Comparison of ENCODE assay signal across 8 mouse cellular contexts in genomic region chr15:84758493-84758892, GRCm38 (mm10). TPM values are rescaled to one million over a fixed set of nuclear protein-coding genes. Genes with fewer than 3 reads are reported as not detected.
DNase-seq lines count a peak whose midpoint lies in the region; ATAC-seq and TF ChIP-seq lines count a peak whose summit lies in the region.

No protein-coding gene starts in this region.

- peaks cover 4% of the 10 kb centered on the region; the same call in 1 of the 2 replicates for H3K4me1 ChIP-seq in forebrain, embryonic 14.5 days (ENCODE audit: control insufficient read depth, insufficient read depth, low read length)
- H3K4me1 ChIP-seq in forebrain, embryonic 15.5 days = peaks cover 8% of the 10 kb centered on the region
- H3K4me1 ChIP-seq in lung, adult 2 months (ENCODE audit: control insufficient read depth, insufficient read depth, low read length) = no peaks in the 10 kb centered on the region
- H3K4me1 ChIP-seq in embryonic facial prominence, embryonic 11.5 days (ENCODE audit: control insufficient read depth, insufficient read depth, low read length) = 0 out of 2 replicates have a peak, but pooled peaks cover 2% of the 10 kb centered on the region

- H3K4me3 ChIP-seq in forebrain, embryonic 14.5 days (ENCODE audit: low read depth, low read length) = no peak overlapping the region
- H3K4me3 ChIP-seq in forebrain, embryonic 15.5 days = no peak overlapping the region
- H3K4me3 ChIP-seq in lung, adult 2 months (replicated peaks; ENCODE audit: extremely low read depth, low read depth, low read length) = no peak overlapping the region
- H3K4me3 ChIP-seq in embryonic facial prominence, embryonic 11.5 days (ENCODE audit: low read depth, low read length) = no peak overlapping the region

- ATAC-seq in forebrain, embryonic 14.5 days = no peak
- ATAC-seq in forebrain, embryonic 15.5 days (replicated peaks) = no peak
- no peak for ATAC-seq in embryonic facial prominence, embryonic 11.5 days (replicated peaks; ENCODE audit: insufficient number of reproducible peaks, low FRiP score, low TSS enrichment, low read depth)

- H3K9ac ChIP-seq in forebrain, embryonic 14.5 days (ENCODE audit: low read length) = no peak overlapping the region
- H3K9ac ChIP-seq in forebrain, embryonic 15.5 days (replicated peaks) = no peak overlapping the region
- H3K9ac ChIP-seq in embryonic facial prominence, embryonic 11.5 days (replicated peaks; ENCODE audit: low read length) = no peak overlapping the region

- no peak for TF ChIP-seq POLR2A in lung, adult 2 months (IDR thresholded peaks at IDR 0.05; ENCODE audit: borderline replicate concordance, extremely low read depth, low read depth, low read length)

- no peak overlapping the region for H3K4me2 ChIP-seq in forebrain, embryonic 14.5 days (ENCODE audit: low read length)
- H3K4me2 ChIP-seq in forebrain, embryonic 15.5 days (replicated peaks) = no peak overlapping the region
- H3K4me2 ChIP-seq in embryonic facial prominence, embryonic 11.5 days (ENCODE audit: low read depth, low read length) = no peak overlapping the region

- 0 out of 2 replicates have a peak, but pooled peaks cover 7% of the 10 kb centered on the region for H3K27me3 ChIP-seq in forebrain, embryonic 14.5 days (replicated peaks; ENCODE audit: control insufficient read depth, insufficient read depth, low read length)
- H3K27me3 ChIP-seq in forebrain, embryonic 15.5 days = no peaks in the 10 kb centered on the region
- no peaks in the 10 kb centered on the region for H3K27me3 ChIP-seq in embryonic facial prominence, embryonic 11.5 days (ENCODE audit: control insufficient read depth, insufficient read depth, low read length)

- TF ChIP-seq CTCF in lung, adult 2 months (IDR thresholded peaks at IDR 0.05; ENCODE audit: insufficient read depth, low read length) = peak; percentile 83

- H3K27ac ChIP-seq in forebrain, embryonic 14.5 days (ENCODE audit: low read depth, low read length) = no peak overlapping the region
- H3K27ac ChIP-seq in forebrain, embryonic 15.5 days (replicated peaks) = no peak overlapping the region
- H3K27ac ChIP-seq in embryonic facial prominence, embryonic 11.5 days (replicated peaks; ENCODE audit: low read depth, low read length) = no peak overlapping the region

- no peaks in the 10 kb centered on the region for H3K9me3 ChIP-seq in forebrain, embryonic 14.5 days (replicated peaks; ENCODE audit: control insufficient read depth, low read length)
- H3K9me3 ChIP-seq in forebrain, embryonic 15.5 days = no peaks in the 10 kb centered on the region
- H3K9me3 ChIP-seq in embryonic facial prominence, embryonic 11.5 days (replicated peaks; ENCODE audit: control insufficient read depth, low read length) = no peaks in the 10 kb centered on the region

- H3K36me3 ChIP-seq in forebrain, embryonic 14.5 days (ENCODE audit: control insufficient read depth, insufficient read depth, low read length) = no peaks in the 10 kb centered on the region
- no peaks in the 10 kb centered on the region for H3K36me3 ChIP-seq in forebrain, embryonic 15.5 days
- H3K36me3 ChIP-seq in embryonic facial prominence, embryonic 11.5 days (replicated peaks; ENCODE audit: control insufficient read depth, insufficient read depth, low read depth, low read length) = no peaks in the 10 kb centered on the region

- WGBS in forebrain, embryonic 14.5 days = 20% methylated on average over 4 of the region's 4 CpGs
- 27% methylated on average over 4 of the region's 4 CpGs for WGBS in forebrain, embryonic 15.5 days
- WGBS in lung, adult 2 months = 43% methylated on average over 4 of the region's 4 CpGs
- 40% methylated on average over 4 of the region's 4 CpGs for WGBS in embryonic facial prominence, embryonic 11.5 days

- DNase-seq in forebrain, embryonic 14.5 days (ENCODE audit: low spot score) = peak; percentile 70
- DNase-seq in lung, adult 2 months = no peak
- no peak for DNase-seq in lung, postnatal 25 days (ENCODE audit: low spot score)
- DNase-seq in WW6 (ENCODE audit: low read depth, low spot score) = peak; percentile 34
- DNase-seq in embryonic facial prominence, embryonic 11.5 days (ENCODE audit: low spot score) = peak; percentile 69
- DNase-seq in retina, embryonic 14.5 days (ENCODE audit: low spot score) = peak; percentile 85
- DNase-seq in frontal cortex, postnatal 10 days (ENCODE audit: low spot score in 2 of 2) = no peak

RNA-seq across cellular contexts. Expression of gene Arhgap8, which starts 38.6 kb away (rescaled TPM):
- polyA plus RNA-seq in forebrain, embryonic 14.5 days (2014; fragmentation: Nextera tagmentation; extraction: Ambion mirVana) = 0.20 and 0.37 TPM in 2 replicates
- polyA plus RNA-seq in forebrain, embryonic 15.5 days (2015; fragmentation: Nextera tagmentation; extraction: Ambion mirVana) = 0.27 and 0.60 TPM in 2 replicates
- polyA plus RNA-seq in lung, adult 2 months (2012; rRNA removed) = 20.3 and 22.1 TPM in 2 replicates
- 2.8 and 4.2 TPM in 2 replicates for polyA plus RNA-seq in embryonic facial prominence, embryonic 11.5 days (2014; fragmentation: Nextera tagmentation; extraction: Ambion mirVana)

Comparison
In these comparisons a context has a peak if more than half of its experiments do, and no peak if none do; other contexts are left out.
1. DNase-seq: peak in forebrain, embryonic 14.5 days (single experiment), WW6 (single experiment), embryonic facial prominence, embryonic 11.5 days (single experiment) and retina, embryonic 14.5 days (single experiment); none in lung, adult 2 months (single experiment), lung, postnatal 25 days (single experiment) and frontal cortex, postnatal 10 days (0 of 2).